Mouse (Mus musculus): Measurements from ENCODE around the gene Xpc. TPM values are rescaled to one million over a fixed set of nuclear protein-coding genes. Genes with fewer than 3 reads are reported as not detected.
A peak's percentile ranks its signal among the peaks of the same experiment; 100 is the strongest.

Xpc gene
- polyA plus RNA-seq, 1 experiment from 2014 or later = 10.6 TPM

DNA sequence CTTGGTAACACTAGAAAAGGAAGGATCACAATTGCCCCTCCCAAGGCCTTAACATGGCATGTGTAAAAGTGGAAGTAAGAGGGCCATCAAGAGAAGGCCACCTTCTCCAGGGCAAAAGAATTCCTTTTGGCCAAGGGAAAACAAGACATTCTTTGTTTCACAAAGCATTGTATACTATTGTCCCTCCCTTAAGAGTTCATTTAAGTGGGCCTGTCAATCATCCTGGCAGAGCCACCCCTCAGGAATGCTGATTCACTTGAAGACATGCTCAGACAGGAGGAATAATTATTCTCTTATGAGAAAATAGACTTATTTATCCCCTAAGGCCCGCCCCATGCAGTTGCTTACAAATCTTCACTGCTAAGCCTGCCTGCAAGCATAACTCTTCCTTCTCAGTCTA is 63.6 kb downstream of the Xpc start:
- no peak overlapping the region for H3K4me3 ChIP-seq (ENCODE audit: low read depth, low read length)
- no peaks in the 10 kb centered on the region for H3K9me3 ChIP-seq (replicated peaks; ENCODE audit: control insufficient read depth, low read length)
- no peaks in the 10 kb centered on the region; the same call in 1 of the 2 replicates for H3K27me3 ChIP-seq (ENCODE audit: control insufficient read depth, insufficient read depth, low read length)
- no peaks in the 10 kb centered on the region for H3K36me3 ChIP-seq (ENCODE audit: control insufficient read depth, insufficient read depth, low read length)
- H3K4me1 ChIP-seq (ENCODE audit: control insufficient read depth, insufficient read depth, low read length) = no peaks in the 10 kb centered on the region
- H3K27ac ChIP-seq (ENCODE audit: low read depth, low read length) = no peak overlapping the region
- 50% methylated on average over 1 of the region's 1 CpGs for WGBS (ENCODE audit: insufficient replicate concordance)
- no peak overlapping the region for H3K4me2 ChIP-seq
- no peak overlapping the region for H3K9ac ChIP-seq (ENCODE audit: low read depth, low read length)
- ATAC-seq (replicated peaks; ENCODE audit: insufficient number of reproducible peaks, low FRiP score, low TSS enrichment) = no peak

DNA sequence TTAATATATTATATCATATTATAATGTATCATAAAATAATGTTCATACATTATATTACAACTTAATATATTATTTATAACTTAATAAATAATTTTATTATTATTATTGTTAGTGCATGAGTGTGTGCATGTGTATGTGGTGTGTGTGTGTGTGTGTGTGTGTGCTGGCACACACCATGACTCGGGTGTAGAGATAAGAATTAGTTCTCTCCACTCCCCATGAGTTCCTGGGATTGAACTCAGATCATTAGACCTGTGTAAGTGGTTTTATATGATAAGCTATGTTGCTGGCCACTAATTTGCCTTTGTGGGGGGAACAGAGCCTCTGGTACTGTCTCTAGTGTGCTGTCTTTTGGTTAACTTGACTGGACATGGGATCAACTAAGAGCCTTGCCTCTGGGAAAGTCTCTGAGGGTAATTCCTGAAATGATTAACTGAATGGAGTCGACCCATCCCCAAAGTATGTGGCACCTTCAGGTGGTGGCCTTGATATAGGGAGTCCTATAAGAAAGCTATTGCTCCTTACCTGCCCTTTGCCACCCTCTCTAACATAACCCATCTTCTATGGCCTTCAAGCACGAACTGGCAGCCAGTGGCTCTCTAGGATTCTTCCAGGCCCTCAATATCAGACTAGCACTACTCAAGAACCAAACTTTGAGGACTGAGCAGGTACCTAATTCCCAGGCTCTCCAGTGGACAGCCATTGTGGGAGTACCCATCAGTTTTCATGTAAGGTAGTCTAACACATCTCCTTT is 66.0 kb downstream of the Xpc start:
- H3K9me3 ChIP-seq (replicated peaks; ENCODE audit: control insufficient read depth, low read length) = no peaks in the 10 kb centered on the region
- no peaks in the 10 kb centered on the region for H3K4me1 ChIP-seq (ENCODE audit: control insufficient read depth, insufficient read depth, low read length)
- H3K36me3 ChIP-seq (ENCODE audit: control insufficient read depth, insufficient read depth, low read length) = no peaks in the 10 kb centered on the region
- WGBS (ENCODE audit: insufficient replicate concordance) = 46% methylated on average over 3 of the region's 3 CpGs
- H3K27me3 ChIP-seq (ENCODE audit: control insufficient read depth, insufficient read depth, low read length) = no peaks in the 10 kb centered on the region; the same call in 1 of the 2 replicates
- H3K27ac ChIP-seq (ENCODE audit: low read depth, low read length) = no peak overlapping the region
- no peak overlapping the region for H3K9ac ChIP-seq (ENCODE audit: low read depth, low read length)
- H3K4me2 ChIP-seq = no peak overlapping the region
- H3K4me3 ChIP-seq (ENCODE audit: low read depth, low read length) = no peak overlapping the region
- ATAC-seq (replicated peaks; ENCODE audit: insufficient number of reproducible peaks, low FRiP score, low TSS enrichment) = no peak

DNA sequence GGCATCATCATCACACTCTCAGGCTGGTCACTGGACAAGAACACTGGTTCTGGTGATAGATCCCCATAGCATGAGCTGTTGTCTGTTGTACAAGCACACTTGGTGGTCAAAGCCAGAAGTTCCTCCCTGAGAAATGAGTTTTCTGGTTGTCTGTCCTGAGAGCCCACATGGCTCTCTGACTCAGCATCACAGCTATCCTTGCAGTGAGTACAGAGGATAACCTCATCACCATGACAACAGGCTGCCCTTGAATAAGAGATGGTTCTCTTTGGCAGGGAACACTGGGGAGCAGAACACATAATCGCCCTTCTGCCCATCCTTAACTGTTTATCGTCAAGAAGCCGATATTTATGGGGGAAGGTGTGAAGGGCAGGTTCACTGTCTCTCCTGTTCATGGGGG is 70.4 kb downstream of the Xpc start:
- peaks cover 5% of the 10 kb centered on the region for H3K4me1 ChIP-seq (ENCODE audit: control insufficient read depth, insufficient read depth, low read length)
- no peaks in the 10 kb centered on the region for H3K36me3 ChIP-seq (ENCODE audit: control insufficient read depth, insufficient read depth, low read length)
- H3K4me3 ChIP-seq (ENCODE audit: low read depth, low read length) = no peak overlapping the region
- WGBS (ENCODE audit: insufficient replicate concordance) = 67% methylated on average over 3 of the region's 3 CpGs
- no peak overlapping the region for H3K9ac ChIP-seq (ENCODE audit: low read depth, low read length)
- H3K27ac ChIP-seq (ENCODE audit: low read depth, low read length) = no peak overlapping the region
- H3K9me3 ChIP-seq (replicated peaks; ENCODE audit: control insufficient read depth, low read length) = no peaks in the 10 kb centered on the region
- no peak for ATAC-seq (replicated peaks; ENCODE audit: insufficient number of reproducible peaks, low FRiP score, low TSS enrichment)
- H3K4me2 ChIP-seq = no peak overlapping the region
- no peaks in the 10 kb centered on the region; the same call in 1 of the 2 replicates for H3K27me3 ChIP-seq (ENCODE audit: control insufficient read depth, insufficient read depth, low read length)

DNA sequence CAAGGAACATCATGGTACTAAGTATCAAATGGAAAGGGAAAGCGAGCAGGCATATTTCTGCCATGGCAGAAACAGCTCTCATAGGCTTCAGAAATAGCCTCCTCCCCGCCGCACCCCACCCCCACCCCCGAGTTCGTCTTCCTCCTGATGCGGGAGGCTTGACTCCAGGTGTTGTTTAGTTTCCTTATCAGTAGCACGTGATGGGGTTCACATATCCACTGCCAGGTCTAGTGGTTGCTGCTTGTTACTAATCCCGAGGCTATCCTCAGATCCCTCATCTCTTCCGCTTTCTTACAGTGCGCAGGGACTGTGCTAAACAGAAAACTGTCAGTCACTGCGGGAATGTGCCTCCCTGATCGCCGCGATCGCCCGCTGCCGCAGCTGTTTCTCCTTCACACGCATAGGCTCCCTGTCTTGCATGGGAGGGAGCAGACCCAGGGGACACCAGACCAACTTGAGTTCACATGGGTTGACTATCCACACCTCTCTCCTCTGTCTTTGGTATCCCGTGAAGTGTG is 74.5 kb downstream of the Xpc start:
- Histone ChIP-seq H3K4me1 (ENCODE audit: control insufficient read depth, insufficient read depth, low read length) (peaks cover 5% of the 10 kb centered on the region), H3K27ac (ENCODE audit: low read depth, low read length) (peak overlapping the region; percentile 50; the same call in 1 of the 2 replicates), H3K4me3 (ENCODE audit: low read depth, low read length) (peak overlapping the region; percentile 74), H3K4me2 (peak overlapping the region; percentile 97), H3K36me3 (ENCODE audit: control insufficient read depth, insufficient read depth, low read length) (no peaks in the 10 kb centered on the region), H3K9ac (ENCODE audit: low read depth, low read length) (peak overlapping the region; percentile 82), H3K9me3 (replicated peaks; ENCODE audit: control insufficient read depth, low read length) (no peaks in the 10 kb centered on the region), H3K27me3 (ENCODE audit: control insufficient read depth, insufficient read depth, low read length) (peaks cover 7% of the 10 kb centered on the region)
- 2% methylated on average over 19 of the region's 19 CpGs for WGBS (ENCODE audit: insufficient replicate concordance)
- 0 out of 2 replicates have a peak, but pooled peaks have one; percentile 20 for ATAC-seq (replicated peaks; ENCODE audit: insufficient number of reproducible peaks, low FRiP score, low TSS enrichment)

DNA sequence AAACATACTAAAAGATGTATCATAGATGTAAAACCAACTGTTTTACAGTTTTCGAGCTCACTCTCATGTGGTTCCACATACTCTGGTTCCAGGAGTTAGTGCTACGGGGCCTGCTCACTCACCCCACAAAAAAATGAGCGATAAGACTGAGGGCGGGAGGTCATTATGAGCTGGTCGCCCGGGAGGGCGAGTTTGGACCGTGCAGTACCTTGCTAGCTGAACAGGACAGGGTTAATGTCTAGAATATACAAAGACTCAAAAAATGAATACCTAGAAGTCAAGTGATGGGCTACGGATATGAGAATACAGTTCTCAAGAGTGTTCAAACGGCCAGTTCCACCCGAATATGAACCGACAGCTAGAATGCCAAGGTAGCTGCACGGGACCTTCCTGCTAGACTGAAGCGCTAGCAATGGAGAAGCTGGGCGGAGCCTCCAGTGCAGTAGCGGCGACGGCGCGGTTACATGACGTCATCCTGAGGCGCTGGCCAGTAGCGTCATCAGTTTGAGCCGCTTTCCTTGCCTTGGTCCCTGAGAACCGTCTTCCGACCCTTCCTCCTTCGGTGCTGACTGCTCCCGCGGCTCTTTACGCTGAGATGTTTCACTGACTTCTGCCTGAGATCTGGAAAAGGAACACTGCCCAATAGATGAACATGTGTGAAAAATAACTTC is 75.1 kb downstream of the Xpc start:
- Histone ChIP-seq H3K27me3 (ENCODE audit: control insufficient read depth, insufficient read depth, low read length) (peaks cover 7% of the 10 kb centered on the region), H3K9me3 (replicated peaks; ENCODE audit: control insufficient read depth, low read length) (no peaks in the 10 kb centered on the region), H3K36me3 (ENCODE audit: control insufficient read depth, insufficient read depth, low read length) (no peaks in the 10 kb centered on the region), H3K4me3 (ENCODE audit: low read depth, low read length) (peak overlapping the region; percentile 74), H3K27ac (ENCODE audit: low read depth, low read length) (peak overlapping the region; percentile 50), H3K9ac (ENCODE audit: low read depth, low read length) (peak overlapping the region; percentile 82), H3K4me1 (ENCODE audit: control insufficient read depth, insufficient read depth, low read length) (peaks cover 5% of the 10 kb centered on the region), H3K4me2 (peak overlapping the region; percentile 97)
- ATAC-seq (replicated peaks; ENCODE audit: insufficient number of reproducible peaks, low FRiP score, low TSS enrichment) = peak; percentile 92
- 3% methylated on average over 30 of the region's 30 CpGs for WGBS (ENCODE audit: insufficient replicate concordance)

Other genes starting within 250 kb of the Xpc start
- 0.11 and 0.59 TPM in 2 replicates for gene Wnt7a, start 104.5 kb downstream of the Xpc start, polyA plus RNA-seq (2014; fragmentation: Nextera tagmentation; extraction: Ambion mirVana)
- 32.8 and 33.4 TPM in 2 replicates for gene Chchd4, start 42.3 kb downstream of the Xpc start, polyA plus RNA-seq (2014; fragmentation: Nextera tagmentation; extraction: Ambion mirVana)
- 29.1 and 34.3 TPM in 2 replicates for gene Tmem43, start 42.2 kb downstream of the Xpc start, polyA plus RNA-seq (2014; fragmentation: Nextera tagmentation; extraction: Ambion mirVana)
- 196 and 209 TPM in 2 replicates for gene Lsm3, start within 50 bp of the Xpc start, polyA plus RNA-seq (2014; fragmentation: Nextera tagmentation; extraction: Ambion mirVana)
- gene Slc6a6, start 168.2 kb upstream of the Xpc start, polyA plus RNA-seq (2014; fragmentation: Nextera tagmentation; extraction: Ambion mirVana) = 54.7 and 63.0 TPM in 2 replicates